Mouse (Mus musculus) embryonic facial prominence, embryonic 15.5 days (tissue): ENCODE data around the gene Pih1d2. TPM values are rescaled to one million over a fixed set of nuclear protein-coding genes. Genes with fewer than 3 reads are reported as not detected.

ENCODE experiments used
- ATAC-seq: fragments of 200-750 bp; cut with Nextera tagmentation; 2 replicates; pipeline ENCODE4 v1.8.0; 2017; ENCODE audit warnings: low read depth, moderate TSS enrichment; ENCODE audit not compliant: insufficient number of reproducible peaks, low FRiP score, low TSS enrichment
- H3K27ac ChIP-seq: fragments of 300-500 bp; sonication (generic); replicated peaks from 2 replicates; pipeline ENCODE4 v1.5.1; 2015; ENCODE audit warnings: mild to moderate bottlenecking, inconsistent platforms
- H3K27me3 ChIP-seq: fragments of 300-500 bp; sonication (generic); 2 replicates; pipeline ENCODE4 v1.6.1; 2015; ENCODE audit warnings: inconsistent platforms
- H3K36me3 ChIP-seq: fragments of 300-500 bp; sonication (generic); 2 replicates; pipeline ENCODE4 v1.6.1; 2015; ENCODE audit warnings: mild to moderate bottlenecking, inconsistent platforms
- H3K4me1 ChIP-seq: fragments of 300-500 bp; sonication (generic); 2 replicates; pipeline ENCODE4 v1.6.1; 2015; ENCODE audit warnings: inconsistent platforms
- H3K4me2 ChIP-seq: fragments of 300-500 bp; sonication (generic); replicated peaks from 2 replicates; pipeline ENCODE4 v1.6.1; 2015; ENCODE audit warnings: mild to moderate bottlenecking, inconsistent platforms
- H3K4me3 ChIP-seq: fragments of 300-500 bp; sonication (generic); replicated peaks from 2 replicates; pipeline ENCODE4 v1.5.1; 2015; ENCODE audit warnings: mild to moderate bottlenecking, inconsistent platforms
- H3K9ac ChIP-seq: fragments of 300-500 bp; sonication (generic); 2 replicates; pipeline ENCODE4 v1.6.1; 2015; ENCODE audit warnings: inconsistent platforms
- H3K9me3 ChIP-seq: fragments of 300-500 bp; sonication (generic); replicated peaks from 2 replicates; pipeline ENCODE4 v1.6.1; 2016; ENCODE audit warnings: inconsistent platforms
- WGBS: fragments of 180-500 bp; shearing (Covaris S2); methylation state at CpG from one replicate; pipeline ENCODE4 v1.1.7; 2015; 5-methylcytosine and 5-hydroxymethylcytosine counted together
- polyA plus RNA-seq: library from polyadenylated mRNA; unstranded; fragments of >200 nt; fragmentation: Nextera tagmentation; extraction: Ambion mirVana; gene quantifications from 2 replicates; pipeline ENCODE4 v1.2.1, GENCODE M21; 2015

The Pih1d2 gene
- polyA plus RNA-seq, 1 experiment from 2014 or later, result 12.8 TPM

- no peak overlapping the region for H3K4me2 ChIP-seq
- H3K36me3 ChIP-seq, result peaks cover 29% of the 10 kb centered on the region
- H3K9me3 ChIP-seq, result no peaks in the 10 kb centered on the region
- no peak overlapping the region for H3K27ac ChIP-seq
- no peaks in the 10 kb centered on the region for H3K4me1 ChIP-seq
- no peaks in the 10 kb centered on the region for H3K27me3 ChIP-seq
- WGBS, result 79% methylated on average over 8 of the region's 8 CpGs
- H3K9ac ChIP-seq, result no peak overlapping the region
- H3K4me3 ChIP-seq, result no peak overlapping the region
- no peak for ATAC-seq
Observed at GRCm38 (mm10) chr9:50667579-50668498, 50.7 kb downstream of the Pih1d2 start.

DNA sequence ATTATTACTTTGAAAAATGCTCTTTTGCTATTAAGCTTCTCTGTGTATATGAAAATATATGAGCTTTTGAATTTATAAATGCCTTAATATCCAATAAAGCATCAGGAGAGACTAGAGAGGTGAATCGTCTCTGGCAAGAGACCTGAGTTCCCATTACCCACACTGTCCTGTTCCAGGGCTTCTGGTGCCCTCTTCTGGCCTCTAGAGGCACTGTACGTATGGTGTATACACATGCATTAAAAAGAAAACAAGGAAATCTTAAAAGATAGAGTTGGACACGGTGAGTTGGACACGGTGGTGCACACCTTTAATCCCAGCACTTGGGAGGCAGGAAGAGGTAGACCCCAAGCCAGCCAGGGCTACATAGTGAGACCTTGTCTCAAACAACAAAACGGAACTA, 53.6 kb downstream of the Pih1d2 start:
- peaks cover 23% of the 10 kb centered on the region for H3K36me3 ChIP-seq
- no peak overlapping the region for H3K9ac ChIP-seq
- no peak overlapping the region for H3K4me3 ChIP-seq
- H3K9me3 ChIP-seq, result no peaks in the 10 kb centered on the region
- WGBS, result 37% methylated on average over 5 of the region's 5 CpGs
- ATAC-seq, result no peak
- no peak overlapping the region for H3K4me2 ChIP-seq
- no peak overlapping the region for H3K27ac ChIP-seq
- no peaks in the 10 kb centered on the region for H3K27me3 ChIP-seq
- no peaks in the 10 kb centered on the region for H3K4me1 ChIP-seq

Other genes with a start within 250 kb of the Pih1d2 start
- gene Plet1, start 122.8 kb upstream of the Pih1d2 start, polyA plus RNA-seq, result 11.7 and 15.6 TPM in 2 replicates
- gene Pts, start 88.6 kb upstream of the Pih1d2 start, polyA plus RNA-seq, result 68.0 and 75.7 TPM in 2 replicates
- gene Il18, start 62.5 kb upstream of the Pih1d2 start, polyA plus RNA-seq, result 6.5 and 7.9 TPM in 2 replicates
- 0.08 and 0.52 TPM in 2 replicates for gene Bco2, start 62.1 kb upstream of the Pih1d2 start, polyA plus RNA-seq
- not detected in 2 replicates for gene Tex12, start 56.0 kb upstream of the Pih1d2 start, polyA plus RNA-seq
- 249 TPM in 2 replicates for gene Sdhd, start 13.5 kb upstream of the Pih1d2 start, polyA plus RNA-seq
- 208 and 217 TPM in 2 replicates for gene Timm8b, start 13.4 kb upstream of the Pih1d2 start, polyA plus RNA-seq
- gene Nkapd1, start 143 bp downstream of the Pih1d2 start, polyA plus RNA-seq, result 23.1 and 25.2 TPM in 2 replicates
- gene Dlat, start 42.5 kb downstream of the Pih1d2 start, polyA plus RNA-seq, result 50.1 and 51.3 TPM in 2 replicates
- 13.7 and 17.2 TPM in 2 replicates for gene Dixdc1, start 122.2 kb downstream of the Pih1d2 start, polyA plus RNA-seq
- 9.5 TPM in 2 replicates for gene 2310030G06Rik, start 129.2 kb downstream of the Pih1d2 start, polyA plus RNA-seq
- gene Cryab, start 134.0 kb downstream of the Pih1d2 start, polyA plus RNA-seq, result 139 and 178 TPM in 2 replicates
- 61.2 and 79.5 TPM in 2 replicates for gene Hspb2, start 135.0 kb downstream of the Pih1d2 start, polyA plus RNA-seq
- gene Fdxacb1, start 150.9 kb downstream of the Pih1d2 start, polyA plus RNA-seq, result 10.8 and 11.3 TPM in 2 replicates
- gene Alg9, start 157.7 kb downstream of the Pih1d2 start, polyA plus RNA-seq, result 33.9 and 35.2 TPM in 2 replicates
- 39.9 and 51.9 TPM in 2 replicates for gene 1110032A03Rik, start 158.2 kb downstream of the Pih1d2 start, polyA plus RNA-seq
- gene Ppp2r1b, start 228.0 kb downstream of the Pih1d2 start, polyA plus RNA-seq, result 54.3 and 58.9 TPM in 2 replicates